ENCODE assay signal across 28 mouse cellular contexts in genomic region chr12:36733673-36734371, GRCm38 (mm10).
A peak's percentile ranks its signal among the peaks of the same experiment; 100 is the strongest.
DNase-seq lines count a peak whose midpoint lies in the region; ATAC-seq and TF ChIP-seq lines count a peak whose summit lies in the region.
"Had no signal": no experiment of that assay in that cellular context is flagged by ENCODE, and none has a peak within 500 bp of the region (broad histone marks: within the 10 kb centered on the region; RNA-seq: fewer than 3 reads in every experiment).

No protein-coding gene starts in this region.

- no peak for TF ChIP-seq CTCF in lung, postnatal 0 days (IDR thresholded peaks at IDR 0.05)

- no peaks in the 10 kb centered on the region for H3K9me3 ChIP-seq in lung, postnatal 0 days (ENCODE audit: low read length)
- H3K9me3 ChIP-seq: embryonic facial prominence, embryonic 13.5 days; forebrain, embryonic 12.5 days; liver, embryonic 12.5 days; neural tube, embryonic 13.5 days had no signal

- DNase-seq in heart, adult 9 months (ENCODE audit: low spot score in 2 of 2) = peak; percentile 34 to 53
- no peak for DNase-seq in heart, postnatal 36 days
- peak; percentile 44 for DNase-seq in lung, postnatal 0 days (ENCODE audit: low spot score)
- no peak for DNase-seq in lung, adult 18-20 months
- DNase-seq in adipocyte (ENCODE audit: low spot score) = peak; percentile 25
- DNase-seq in layer of hippocampus, adult 11-12 months (ENCODE audit: low spot score) = no peak
- DNase-seq: adrenal gland, postnatal 25 days; cerebellum, adult 11-12 months; cerebellum, adult 9-11 months; embryo, embryonic 11 days; forebrain, postnatal 0 days; kidney, adult 18-20 months; kidney, postnatal 4 days; layer of hippocampus, postnatal 36 days; left cerebral cortex, postnatal 4 days; liver, postnatal 0 days; retina, postnatal 1 day; right cerebral cortex, postnatal 14 days had no signal

- no peak overlapping the region for H3K4me3 ChIP-seq in lung, postnatal 0 days (ENCODE audit: low read depth, low read length)
- H3K4me3 ChIP-seq: embryonic facial prominence, embryonic 13.5 days; forebrain, embryonic 12.5 days; liver, embryonic 12.5 days; neural tube, embryonic 13.5 days had no signal

- intact Hi-C loops in heart, postnatal 36 days (cut with DNase I) = no loop called here

- no peak overlapping the region for H3K27ac ChIP-seq in lung, postnatal 0 days (ENCODE audit: low read length)
- H3K27ac ChIP-seq: embryonic facial prominence, embryonic 13.5 days; forebrain, embryonic 12.5 days; liver, embryonic 12.5 days; neural tube, embryonic 13.5 days had no signal

- WGBS in lung, postnatal 0 days = 48% methylated on average over 4 of the region's 4 CpGs

- no peaks in the 10 kb centered on the region for H3K4me1 ChIP-seq in lung, postnatal 0 days (ENCODE audit: insufficient read depth, low read depth, low read length)
- H3K4me1 ChIP-seq: embryonic facial prominence, embryonic 13.5 days; forebrain, embryonic 12.5 days; liver, embryonic 12.5 days; neural tube, embryonic 13.5 days had no signal

- H3K9ac ChIP-seq in lung, postnatal 0 days (replicated peaks; ENCODE audit: low read depth) = no peak overlapping the region
- H3K9ac ChIP-seq: embryonic facial prominence, embryonic 13.5 days; forebrain, embryonic 12.5 days; forebrain, postnatal 0 days; liver, embryonic 12.5 days; liver, postnatal 0 days; neural tube, embryonic 13.5 days had no signal

- no peak overlapping the region for H3K4me2 ChIP-seq in lung, postnatal 0 days (replicated peaks; ENCODE audit: low read depth, low read length)
- H3K4me2 ChIP-seq: embryonic facial prominence, embryonic 13.5 days; forebrain, embryonic 12.5 days; heart, embryonic 11.5 days; liver, embryonic 12.5 days; midbrain, embryonic 11.5 days; neural tube, embryonic 13.5 days had no signal

- H3K36me3 ChIP-seq in lung, postnatal 0 days (ENCODE audit: insufficient read depth, low read length) = no peaks in the 10 kb centered on the region
- H3K36me3 ChIP-seq: embryonic facial prominence, embryonic 13.5 days; forebrain, embryonic 12.5 days; liver, embryonic 12.5 days; neural tube, embryonic 13.5 days had no signal

- no peak for TF ChIP-seq EP300 in lung, postnatal 0 days (IDR thresholded peaks at IDR 0.05)

- no peaks in the 10 kb centered on the region for H3K27me3 ChIP-seq in lung, postnatal 0 days (replicated peaks; ENCODE audit: insufficient read depth, low read length)
- H3K27me3 ChIP-seq: CH12.LX; embryonic facial prominence, embryonic 13.5 days; forebrain, embryonic 12.5 days; liver, embryonic 12.5 days; neural tube, embryonic 13.5 days had no signal

- ATAC-seq in lung, postnatal 0 days = no peak
- ATAC-seq: forebrain, postnatal 0 days; hindbrain, embryonic 16.5 days; liver, embryonic 12.5 days; liver, postnatal 0 days; midbrain, embryonic 16.5 days; Patski had no signal

Comparison
In these comparisons a context has a peak if more than half of its experiments do, and no peak if none do; other contexts are left out.
1. DNase-seq: peak in heart, adult 9 months (2 of 2), lung, postnatal 0 days (single experiment) and adipocyte (single experiment); none in heart, postnatal 36 days (0 of 2), lung, adult 18-20 months (0 of 2) and layer of hippocampus, adult 11-12 months (single experiment).